Mouse (Mus musculus) monocyte, adult 5-6 weeks (primary cell): ENCODE results near the gene Gm5861. TPM values are rescaled to one million over a fixed set of nuclear protein-coding genes. Genes with fewer than 3 reads are reported as not detected.
"Not testable (repeated sequence)": the region's sequence is repeated elsewhere in the genome, so short reads cannot be mapped to it uniquely, and the experiment has no call there.

Experiments
- ATAC-seq: fragments of 153-309, 156-312 bp; replicated peaks from 2 replicates; pipeline ENCODE4 v1.8.0; 2017; ENCODE audit warnings: mild to moderate bottlenecking; ENCODE audit not compliant: low TSS enrichment, insufficient number of reproducible peaks, severe bottlenecking, poor library complexity, low FRiP score
- total RNA-seq: library from RNA; stranded (forward); fragments of 200-1000, 200-491, 200-594 nt; gene quantifications from 3 replicates; pipeline ENCODE4 v1.2.3, GENCODE M21; 2017

Gene Gm5861
- not detected in 3 replicates for total RNA-seq

DNA sequence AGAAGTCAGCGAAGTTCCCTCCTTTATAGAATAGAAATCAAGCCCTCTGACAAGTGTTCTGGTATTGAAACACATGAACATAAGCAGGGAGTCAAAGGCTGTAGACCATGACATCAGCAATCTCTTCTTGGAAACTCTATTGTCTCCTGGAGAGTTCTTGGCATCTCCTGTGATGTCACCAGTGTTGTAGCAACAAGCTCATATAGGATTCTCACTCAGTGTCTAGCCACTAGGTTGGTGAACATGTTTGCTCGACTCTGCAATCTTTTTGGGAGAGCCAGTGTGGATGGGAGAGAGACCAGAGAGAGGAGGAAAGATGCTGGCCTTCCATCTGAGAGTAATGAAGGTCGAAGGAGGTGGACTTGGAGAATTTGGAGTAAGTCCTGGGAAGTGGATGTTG, at the start of gene Gm5861:
Gene Gm5861 (plus strand): TSS at position 301 of the 400 bp plus-strand sequence.
- ATAC-seq, result not testable (repeated sequence)

GRCm38 (mm10) chr5:11138031-11138430, 44.8 kb upstream of the Gm5861 start:
- not testable (repeated sequence) for ATAC-seq

Other genes starting within 250 kb of the Gm5861 start
- gene Gm8871, start 235.3 kb upstream of the Gm5861 start, total RNA-seq, result 0.78 TPM in 1 of 3 replicates, not detected in the others
- not detected in 3 replicates for gene Gm8857, start 235.3 kb upstream of the Gm5861 start, total RNA-seq
- gene Gm8879, start 55.4 kb upstream of the Gm5861 start, total RNA-seq, result 0.86 TPM in 1 of 3 replicates, not detected in the others
- gene Gm8890, start 73.0 kb downstream of the Gm5861 start, total RNA-seq, result 4.2 TPM in 1 of 3 replicates, not detected in the others
- 1.6 to 2.2 TPM in 2 of 3 replicates, not detected in the other for gene Speer1, start 158.4 kb downstream of the Gm5861 start, total RNA-seq
- gene Gm8897, start 233.3 kb downstream of the Gm5861 start, total RNA-seq, result not detected in 3 replicates